Mouse (Mus musculus) limb, embryonic 13.5 days (tissue): ENCODE results near the gene Tcl1b3. TPM values are rescaled to one million over a fixed set of nuclear protein-coding genes. Genes with fewer than 3 reads are reported as not detected.
"Not testable (repeated sequence)": the region's sequence is repeated elsewhere in the genome, so short reads cannot be mapped to it uniquely, and the experiment has no call there.

Experiments
- ATAC-seq: fragments of 200-750 bp; cut with Nextera tagmentation; 2 replicates; pipeline ENCODE4 v1.8.0; 2017; ENCODE audit warnings: low read depth, moderate number of reproducible peaks, moderate TSS enrichment; ENCODE audit not compliant: low FRiP score
- H3K27ac ChIP-seq: fragments of 300-500 bp; sonication (generic); 2 replicates; pipeline ENCODE4 v1.5.1; 2015; ENCODE audit warnings: inconsistent platforms, mild to moderate bottlenecking, moderate library complexity
- H3K27me3 ChIP-seq: fragments of 300-500 bp; sonication (generic); 2 replicates; pipeline ENCODE4 v1.6.1; 2015; ENCODE audit warnings: mild to moderate bottlenecking, inconsistent platforms
- H3K36me3 ChIP-seq: fragments of 300-500 bp; sonication (generic); 2 replicates; pipeline ENCODE4 v1.6.1; 2015; ENCODE audit warnings: inconsistent platforms, mild to moderate bottlenecking, moderate library complexity
- H3K4me1 ChIP-seq: fragments of 300-500 bp; sonication (generic); 2 replicates; pipeline ENCODE4 v1.6.1; 2015; ENCODE audit warnings: inconsistent platforms
- H3K4me2 ChIP-seq: fragments of 300-500 bp; sonication (generic); replicated peaks from 2 replicates; pipeline ENCODE4 v1.6.1; 2015; ENCODE audit warnings: inconsistent platforms, mild to moderate bottlenecking, moderate library complexity
- H3K4me3 ChIP-seq: fragments of 300-500 bp; sonication (generic); 2 replicates; pipeline ENCODE4 v1.5.1; 2015; ENCODE audit warnings: moderate library complexity, mild to moderate bottlenecking, inconsistent platforms
- H3K9ac ChIP-seq: fragments of 300-500 bp; sonication (generic); 2 replicates; pipeline ENCODE4 v1.6.1; 2015; ENCODE audit warnings: mild to moderate bottlenecking, inconsistent platforms
- H3K9me3 ChIP-seq: fragments of 300-500 bp; sonication (generic); 2 replicates; pipeline ENCODE4 v1.6.1; 2016; ENCODE audit warnings: inconsistent platforms
- WGBS: fragments of 180-500 bp; shearing (Covaris S2); methylation state at CpG from one replicate; pipeline ENCODE4 v1.1.7; 2015; 5-methylcytosine and 5-hydroxymethylcytosine counted together
- polyA plus RNA-seq: library from polyadenylated mRNA; unstranded; fragments of >200 nt; fragmentation: Nextera tagmentation; extraction: Ambion mirVana; gene quantifications from 2 replicates; pipeline ENCODE4 v1.2.1, GENCODE M21; 2015

Gene Tcl1b3
- polyA plus RNA-seq: not detected in 2 replicates

GRCm38 (mm10) chr12:105190743-105191142, at the start of gene Tcl1b3:
Tcl1b3 (plus strand) TSS chr12:105191043.
- not testable (repeated sequence) for H3K27me3 ChIP-seq, H3K4me2 ChIP-seq, H3K9ac ChIP-seq, H3K36me3 ChIP-seq, H3K4me3 ChIP-seq, ATAC-seq, H3K9me3 ChIP-seq, H3K27ac ChIP-seq, H3K4me1 ChIP-seq
- 90% methylated on average over 6 of the region's 6 CpGs for WGBS

- 92% methylated on average over 3 of the region's 3 CpGs for WGBS
- H3K4me1 ChIP-seq: no peaks in the 10 kb centered on the region
- no peak overlapping the region for H3K27ac ChIP-seq
- H3K4me2 ChIP-seq: no peak overlapping the region
- H3K36me3 ChIP-seq: no peaks in the 10 kb centered on the region
- H3K9ac ChIP-seq: no peak overlapping the region
- H3K9me3 ChIP-seq: no peaks in the 10 kb centered on the region
- no peak for ATAC-seq
- no peaks in the 10 kb centered on the region for H3K27me3 ChIP-seq
- no peak overlapping the region for H3K4me3 ChIP-seq
Observed at GRCm38 (mm10) chr12:105143096-105143495, 47.7 kb upstream of the Tcl1b3 start.

GRCm38 (mm10) chr12:105144928-105145327, 45.9 kb upstream of the Tcl1b3 start:
- H3K27me3 ChIP-seq, H3K4me1 ChIP-seq, H3K36me3 ChIP-seq, ATAC-seq, H3K27ac ChIP-seq, H3K4me3 ChIP-seq, H3K4me2 ChIP-seq, H3K9ac ChIP-seq, H3K9me3 ChIP-seq: not testable (repeated sequence)
- WGBS: 25% methylated on average over 1 of the region's 1 CpGs

GRCm38 (mm10) chr12:105145714-105146113, 45.1 kb upstream of the Tcl1b3 start, which contains the start of gene Tcl1b2:
Tcl1b2 (plus strand) TSS chr12:105146014.
- H3K4me1 ChIP-seq: no peaks in the 10 kb centered on the region
- H3K36me3 ChIP-seq: no peaks in the 10 kb centered on the region
- WGBS: 82% methylated on average over 3 of the region's 3 CpGs
- no peak within 1 kb of the TSS for H3K27ac ChIP-seq
- H3K4me2 ChIP-seq: no peak within 1 kb of the TSS
- no peaks in the 10 kb centered on the region for H3K27me3 ChIP-seq
- no peaks in the 10 kb centered on the region for H3K9me3 ChIP-seq
- H3K4me3 ChIP-seq: no peak within 1 kb of the TSS
- no peak for ATAC-seq
- H3K9ac ChIP-seq: no peak within 1 kb of the TSS

- not testable (repeated sequence) for H3K36me3 ChIP-seq, H3K9me3 ChIP-seq, H3K9ac ChIP-seq, H3K4me2 ChIP-seq, ATAC-seq, H3K27ac ChIP-seq, H3K27me3 ChIP-seq, H3K4me3 ChIP-seq, H3K4me1 ChIP-seq
- 77% methylated on average over 4 of the region's 4 CpGs for WGBS
Observed at GRCm38 (mm10) chr12:105155286-105155685, 35.6 kb upstream of the Tcl1b3 start.

- ATAC-seq: no peak
- Histone ChIP-seq H3K4me2 (no peak overlapping the region), H3K27ac (no peak overlapping the region), H3K4me3 (no peak overlapping the region), H3K27me3 (no peaks in the 10 kb centered on the region), H3K9me3 (no peaks in the 10 kb centered on the region), H3K9ac (no peak overlapping the region), H3K36me3 (no peaks in the 10 kb centered on the region), H3K4me1 (no peaks in the 10 kb centered on the region)
- WGBS: 78% methylated on average over 6 of the region's 6 CpGs
Observed at GRCm38 (mm10) chr12:105158842-105159241, 32.0 kb upstream of the Tcl1b3 start.

GRCm38 (mm10) chr12:105159390-105159789, 31.5 kb upstream of the Tcl1b3 start, which contains the start of gene Tcl1b1:
Tcl1b1 (plus strand) TSS chr12:105159690.
- Histone ChIP-seq H3K9ac (no peak within 1 kb of the TSS), H3K27me3 (no peaks in the 10 kb centered on the region), H3K27ac (no peak within 1 kb of the TSS), H3K4me1 (no peaks in the 10 kb centered on the region), H3K4me3 (no peak within 1 kb of the TSS), H3K36me3 (no peaks in the 10 kb centered on the region), H3K4me2 (no peak within 1 kb of the TSS), H3K9me3 (no peaks in the 10 kb centered on the region)
- WGBS: 72% methylated on average over 4 of the region's 4 CpGs
- ATAC-seq: no peak

GRCm38 (mm10) chr12:105166734-105167133, 24.1 kb upstream of the Tcl1b3 start:
- 76% methylated on average over 3 of the region's 3 CpGs for WGBS
- no peak overlapping the region for H3K9ac ChIP-seq
- no peak overlapping the region for H3K4me2 ChIP-seq
- ATAC-seq: no peak
- no peaks in the 10 kb centered on the region for H3K4me1 ChIP-seq
- no peak overlapping the region for H3K4me3 ChIP-seq
- H3K9me3 ChIP-seq: no peaks in the 10 kb centered on the region
- H3K27ac ChIP-seq: no peak overlapping the region
- H3K36me3 ChIP-seq: no peaks in the 10 kb centered on the region
- no peaks in the 10 kb centered on the region for H3K27me3 ChIP-seq

- H3K4me3 ChIP-seq: no peak overlapping the region
- H3K4me1 ChIP-seq: no peaks in the 10 kb centered on the region
- no peaks in the 10 kb centered on the region for H3K27me3 ChIP-seq
- no peak for ATAC-seq
- H3K9me3 ChIP-seq: no peaks in the 10 kb centered on the region
- H3K36me3 ChIP-seq: no peaks in the 10 kb centered on the region
- WGBS: 88% methylated on average over 2 of the region's 2 CpGs
- no peak overlapping the region for H3K27ac ChIP-seq
- H3K4me2 ChIP-seq: no peak overlapping the region
- no peak overlapping the region for H3K9ac ChIP-seq
Observed at GRCm38 (mm10) chr12:105173366-105173765, 17.5 kb upstream of the Tcl1b3 start.

- 38% methylated on average over 2 of the region's 2 CpGs for WGBS
- H3K27me3 ChIP-seq, ATAC-seq, H3K9ac ChIP-seq, H3K4me3 ChIP-seq, H3K27ac ChIP-seq, H3K9me3 ChIP-seq, H3K36me3 ChIP-seq, H3K4me2 ChIP-seq, H3K4me1 ChIP-seq: not testable (repeated sequence)
Observed at GRCm38 (mm10) chr12:105174318-105174717, 16.5 kb upstream of the Tcl1b3 start.

GRCm38 (mm10) chr12:105176044-105176443, 14.8 kb upstream of the Tcl1b3 start, which contains the start of gene Tcl1b5:
Tcl1b5 (plus strand) TSS chr12:105176344.
- H3K4me1 ChIP-seq, H3K9me3 ChIP-seq, ATAC-seq, H3K27me3 ChIP-seq, H3K27ac ChIP-seq, H3K4me3 ChIP-seq, H3K4me2 ChIP-seq, H3K9ac ChIP-seq, H3K36me3 ChIP-seq: not testable (repeated sequence)
- 65% methylated on average over 3 of the region's 3 CpGs for WGBS

GRCm38 (mm10) chr12:105181040-105181644, 9.7 kb upstream of the Tcl1b3 start:
- WGBS: 61% methylated on average over 4 of the region's 4 CpGs
- H3K27ac ChIP-seq, ATAC-seq: not testable (repeated sequence)

GRCm38 (mm10) chr12:105188980-105189379, 1.9 kb upstream of the Tcl1b3 start:
- WGBS: 46% methylated on average over 2 of the region's 2 CpGs
- H3K27ac ChIP-seq, H3K4me1 ChIP-seq, H3K9me3 ChIP-seq, H3K36me3 ChIP-seq, H3K4me2 ChIP-seq, H3K27me3 ChIP-seq, H3K9ac ChIP-seq, ATAC-seq, H3K4me3 ChIP-seq: not testable (repeated sequence)

More at GRCm38 (mm10) chr12:105181040-105181644, 9.7 kb upstream of the Tcl1b3 start:
- not testable (repeated sequence) for H3K4me2 ChIP-seq, H3K9ac ChIP-seq, H3K9me3 ChIP-seq, H3K36me3 ChIP-seq, H3K4me3 ChIP-seq, H3K27me3 ChIP-seq, H3K4me1 ChIP-seq
